21 mouse cellular contexts compared by ENCODE assay signal in the genomic region with DNA sequence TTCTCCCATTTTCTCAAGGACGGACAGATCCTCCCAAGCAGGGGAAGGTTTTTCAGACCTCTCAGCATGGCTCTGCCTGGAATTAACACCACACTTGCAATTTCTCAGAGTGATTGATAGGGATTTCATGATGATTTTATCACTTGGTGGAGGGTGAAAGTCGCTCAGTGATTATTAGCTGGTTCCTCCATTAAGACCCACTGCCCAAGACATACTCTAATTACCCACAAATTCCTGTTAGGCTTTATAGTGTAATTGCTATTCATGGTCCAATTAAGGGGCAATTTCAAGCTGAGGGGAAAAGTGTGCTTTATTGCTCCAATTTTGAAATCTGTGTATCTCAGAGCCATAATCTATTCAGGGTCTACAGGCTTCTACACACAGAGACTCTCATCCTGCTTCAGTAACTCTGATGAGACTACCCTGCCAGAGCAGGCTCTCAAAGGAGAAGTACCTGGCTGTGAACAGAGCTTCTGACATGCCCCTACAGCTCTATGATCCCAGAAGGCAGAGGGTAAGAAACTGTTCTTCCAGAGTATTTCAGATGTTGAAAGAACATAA. TPM values are rescaled to one million over a fixed set of nuclear protein-coding genes. Genes with fewer than 3 reads are reported as not detected.
"Had no signal": no experiment of that assay in that cellular context is flagged by ENCODE, and none has a peak within 500 bp of the region (broad histone marks: within the 10 kb centered on the region; RNA-seq: fewer than 3 reads in every experiment).

No protein-coding gene starts in this region.

- H3K4me2 ChIP-seq: kidney, embryonic 15.5 days; liver, embryonic 13.5 days; lung, embryonic 14.5 days; midbrain, embryonic 12.5 days; midbrain, embryonic 15.5 days had no signal

- H3K9me3 ChIP-seq: kidney, embryonic 15.5 days; liver, embryonic 13.5 days; midbrain, embryonic 12.5 days; midbrain, embryonic 15.5 days had no signal

- H3K4me3 ChIP-seq: kidney, embryonic 15.5 days; left cerebral cortex, adult 2 months; liver, embryonic 13.5 days; midbrain, embryonic 12.5 days; midbrain, embryonic 15.5 days had no signal

- H3K9ac ChIP-seq: kidney, embryonic 15.5 days; liver, embryonic 13.5 days; lung, embryonic 14.5 days; midbrain, embryonic 12.5 days; midbrain, embryonic 15.5 days had no signal

- H3K36me3 ChIP-seq: kidney, embryonic 15.5 days; liver, embryonic 13.5 days; midbrain, embryonic 12.5 days; midbrain, embryonic 15.5 days had no signal

- ATAC-seq: lung, postnatal 0 days; midbrain, embryonic 15.5 days had no signal

- DNase-seq: kidney, adult 8-10 months; kidney, postnatal 10 days; kidney, postnatal 36 days; layer of hippocampus, postnatal 36 days; liver, embryonic 13.5 days; lung, embryonic 14.5 days; thymus, adult 18-20 months; thymus, postnatal 36 days had no signal

- H3K4me1 ChIP-seq: kidney, embryonic 15.5 days; liver, embryonic 13.5 days; midbrain, embryonic 12.5 days; midbrain, embryonic 15.5 days had no signal

- H3K27me3 ChIP-seq: kidney, embryonic 15.5 days; liver, embryonic 13.5 days; midbrain, embryonic 12.5 days; midbrain, embryonic 15.5 days had no signal

- H3K27ac ChIP-seq: kidney, embryonic 15.5 days; left cerebral cortex, adult 2 months; liver, embryonic 13.5 days; macrophage; midbrain, embryonic 12.5 days; midbrain, embryonic 15.5 days had no signal

RNA-seq across cellular contexts. Expression of gene 4930474N05Rik, which starts 29.1 kb away (rescaled TPM):
- polyA plus RNA-seq: kidney, embryonic 15.5 days; limb, embryonic 11.5 days; limb, embryonic 14.5 days; liver, adult 2 months; liver, embryonic 13.5 days; liver, embryonic 16.5 days; lung, embryonic 14.5 days; lung, postnatal 0 days; macrophage; midbrain, embryonic 12.5 days; midbrain, embryonic 15.5 days; small intestine, adult 2 months; spleen, adult 2 months; stomach, embryonic 16.5 days had no signal
